Mouse (Mus musculus): ENCODE data around the gene Piwil4. TPM values are rescaled to one million over a fixed set of nuclear protein-coding genes. Genes with fewer than 3 reads are reported as not detected.
"Not testable (repeated sequence)": the region's sequence is repeated elsewhere in the genome, so short reads cannot be mapped to it uniquely, and the experiment has no call there.

Piwil4 gene
- polyA plus RNA-seq, 1 experiment from 2014 or later: 0.10 TPM

GRCm38 (mm10) chr9:14682741-14683140 lies 57.8 kb downstream of the Piwil4 start:
- H3K9ac ChIP-seq (ENCODE audit: low read length): no peak overlapping the region
- no peaks in the 10 kb centered on the region for H3K4me1 ChIP-seq (ENCODE audit: control insufficient read depth, insufficient read depth, low read length)
- H3K9me3 ChIP-seq (replicated peaks; ENCODE audit: control insufficient read depth, low read length): no peaks in the 10 kb centered on the region
- DNase-seq (ENCODE audit: low spot score): no peak
- no peak overlapping the region for H3K4me2 ChIP-seq (ENCODE audit: low read length)
- no peak overlapping the region for H3K27ac ChIP-seq (ENCODE audit: low read depth, low read length)
- H3K27me3 ChIP-seq (replicated peaks; ENCODE audit: control insufficient read depth, insufficient read depth, low read length): no peaks in the 10 kb centered on the region
- no peaks in the 10 kb centered on the region for H3K36me3 ChIP-seq (ENCODE audit: control insufficient read depth, insufficient read depth, low read length)
- H3K4me3 ChIP-seq (ENCODE audit: low read depth, low read length): no peak overlapping the region
- ATAC-seq: no peak

- ATAC-seq (no peak), DNase-seq (ENCODE audit: low spot score) (no peak)
- no peaks in the 10 kb centered on the region for H3K9me3 ChIP-seq (replicated peaks; ENCODE audit: control insufficient read depth, low read length)
- no peaks in the 10 kb centered on the region for H3K36me3 ChIP-seq (ENCODE audit: control insufficient read depth, insufficient read depth, low read length)
- H3K4me2 ChIP-seq (ENCODE audit: low read length): no peak overlapping the region
- no peak overlapping the region for H3K27ac ChIP-seq (ENCODE audit: low read depth, low read length)
- H3K9ac ChIP-seq (ENCODE audit: low read length): no peak overlapping the region
- H3K27me3 ChIP-seq (replicated peaks; ENCODE audit: control insufficient read depth, insufficient read depth, low read length): no peaks in the 10 kb centered on the region
- no peak overlapping the region for H3K4me3 ChIP-seq (ENCODE audit: low read depth, low read length)
- H3K4me1 ChIP-seq (ENCODE audit: control insufficient read depth, insufficient read depth, low read length): no peaks in the 10 kb centered on the region
- WGBS: 52% methylated on average over 2 of the region's 2 CpGs
Observed at GRCm38 (mm10) chr9:14680584-14680983, 59.9 kb downstream of the Piwil4 start.

DNA sequence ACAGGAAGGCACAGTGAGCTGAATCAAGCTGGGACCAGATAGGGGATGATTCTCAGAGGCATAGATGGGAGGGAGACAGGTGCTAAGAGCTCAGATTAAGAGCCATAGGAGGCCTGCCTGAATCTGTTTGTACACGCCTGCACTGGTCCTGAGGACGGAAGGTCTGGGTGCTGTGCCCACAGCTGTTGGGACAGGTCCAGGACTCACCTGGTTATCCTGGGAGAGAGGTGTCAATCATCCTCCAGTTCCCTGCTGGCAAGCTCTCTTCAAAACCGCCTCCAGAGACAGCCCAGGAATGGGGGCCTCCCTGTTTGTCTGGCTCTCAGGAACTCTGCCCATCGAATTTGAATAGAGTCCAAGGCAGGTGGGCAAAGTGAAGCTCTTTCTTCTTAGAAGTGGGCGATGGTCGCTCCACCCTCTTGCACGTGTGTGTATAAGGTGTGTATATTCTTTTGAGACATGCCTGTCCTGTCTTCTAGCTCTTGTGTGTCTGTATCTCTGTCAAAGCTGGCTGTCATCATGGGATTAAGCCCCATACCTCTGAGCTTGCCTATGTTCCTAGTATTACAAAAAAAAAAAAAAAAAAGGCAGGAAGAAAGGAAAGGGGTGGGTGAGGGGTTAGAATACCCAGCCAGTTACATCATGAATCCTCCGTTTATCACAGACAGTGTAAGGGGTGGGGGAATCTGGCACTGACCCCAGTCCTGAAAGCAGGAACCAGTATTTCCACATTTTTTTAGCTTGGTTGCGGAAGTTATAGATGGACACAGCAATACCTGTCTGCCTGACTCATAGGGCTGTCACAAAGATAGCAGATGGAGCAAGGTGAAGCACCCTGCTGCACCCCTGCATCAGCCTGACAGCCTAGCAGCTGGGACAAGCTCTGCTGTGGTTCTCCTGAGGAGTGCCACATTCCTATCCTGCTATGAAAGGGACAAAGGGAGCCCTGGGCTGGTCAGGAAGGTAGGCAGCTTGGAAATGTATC lies 64.5 kb downstream of the Piwil4 start:
- H3K4me1 ChIP-seq (ENCODE audit: control insufficient read depth, insufficient read depth, low read length): no peaks in the 10 kb centered on the region
- no peak for DNase-seq (ENCODE audit: low spot score)
- no peak overlapping the region for H3K9ac ChIP-seq (ENCODE audit: low read length)
- no peaks in the 10 kb centered on the region for H3K9me3 ChIP-seq (replicated peaks; ENCODE audit: control insufficient read depth, low read length)
- ATAC-seq: no peak
- no peak overlapping the region for H3K27ac ChIP-seq (ENCODE audit: low read depth, low read length)
- H3K36me3 ChIP-seq (ENCODE audit: control insufficient read depth, insufficient read depth, low read length): no peaks in the 10 kb centered on the region
- no peak overlapping the region for H3K4me3 ChIP-seq (ENCODE audit: low read depth, low read length)
- WGBS: 60% methylated on average over 9 of the region's 9 CpGs
- no peak overlapping the region for H3K4me2 ChIP-seq (ENCODE audit: low read length)
- no peaks in the 10 kb centered on the region for H3K27me3 ChIP-seq (replicated peaks; ENCODE audit: control insufficient read depth, insufficient read depth, low read length)

- 91% methylated on average over 8 of the region's 8 CpGs for WGBS
- ATAC-seq (no peak), DNase-seq (ENCODE audit: low spot score) (no peak)
- Histone ChIP-seq H3K9me3 (replicated peaks; ENCODE audit: control insufficient read depth, low read length) (no peaks in the 10 kb centered on the region), H3K27me3 (replicated peaks; ENCODE audit: control insufficient read depth, insufficient read depth, low read length) (no peaks in the 10 kb centered on the region), H3K9ac (ENCODE audit: low read length) (no peak overlapping the region), H3K36me3 (ENCODE audit: control insufficient read depth, insufficient read depth, low read length) (no peaks in the 10 kb centered on the region), H3K27ac (ENCODE audit: low read depth, low read length) (no peak overlapping the region), H3K4me3 (ENCODE audit: low read depth, low read length) (no peak overlapping the region), H3K4me1 (ENCODE audit: control insufficient read depth, insufficient read depth, low read length) (no peaks in the 10 kb centered on the region), H3K4me2 (ENCODE audit: low read length) (no peak overlapping the region)
Observed at GRCm38 (mm10) chr9:14674506-14674905, 66.0 kb downstream of the Piwil4 start.

GRCm38 (mm10) chr9:14673109-14673508 lies 67.4 kb downstream of the Piwil4 start:
- H3K27me3 ChIP-seq (replicated peaks; ENCODE audit: control insufficient read depth, insufficient read depth, low read length): no peaks in the 10 kb centered on the region
- H3K9me3 ChIP-seq (replicated peaks; ENCODE audit: control insufficient read depth, low read length): no peaks in the 10 kb centered on the region
- no peaks in the 10 kb centered on the region for H3K4me1 ChIP-seq (ENCODE audit: control insufficient read depth, insufficient read depth, low read length)

DNA sequence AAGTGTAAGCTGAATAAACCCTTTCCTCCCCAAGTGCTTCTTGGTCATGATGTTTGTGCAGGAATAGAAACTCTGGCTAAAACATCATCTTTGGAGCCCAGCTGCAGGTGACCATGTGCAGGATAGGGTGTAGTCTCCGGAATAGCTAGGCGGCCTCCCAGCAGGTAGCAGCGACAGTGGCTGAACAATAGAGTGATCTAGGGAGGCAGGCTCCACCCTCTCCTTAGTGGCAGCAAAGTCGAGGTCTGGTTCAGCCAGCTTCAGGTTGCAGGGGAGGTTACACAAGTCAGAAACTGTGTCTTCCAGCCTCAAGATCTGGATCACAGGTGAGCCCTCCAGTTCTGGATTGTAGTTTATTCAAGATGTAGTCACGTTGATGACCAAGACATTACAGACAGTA lies 68.6 kb downstream of the Piwil4 start:
- not testable (repeated sequence) for H3K9ac ChIP-seq (ENCODE audit: low read length); H3K4me3 ChIP-seq (ENCODE audit: low read depth, low read length); H3K4me1 ChIP-seq (ENCODE audit: control insufficient read depth, insufficient read depth, low read length); H3K27me3 ChIP-seq (replicated peaks; ENCODE audit: control insufficient read depth, insufficient read depth, low read length); H3K4me2 ChIP-seq (ENCODE audit: low read length); DNase-seq (ENCODE audit: low spot score); H3K9me3 ChIP-seq (replicated peaks; ENCODE audit: control insufficient read depth, low read length); H3K36me3 ChIP-seq (ENCODE audit: control insufficient read depth, insufficient read depth, low read length); H3K27ac ChIP-seq (ENCODE audit: low read depth, low read length); ATAC-seq
- 31% methylated on average over 5 of the region's 5 CpGs for WGBS

More at GRCm38 (mm10) chr9:14673109-14673508, 67.4 kb downstream of the Piwil4 start:
- no peaks in the 10 kb centered on the region for H3K36me3 ChIP-seq (ENCODE audit: control insufficient read depth, insufficient read depth, low read length)
- DNase-seq (ENCODE audit: low spot score): no peak
- H3K4me3 ChIP-seq (ENCODE audit: low read depth, low read length): no peak overlapping the region
- ATAC-seq: no peak
- H3K9ac ChIP-seq (ENCODE audit: low read length): no peak overlapping the region
- H3K4me2 ChIP-seq (ENCODE audit: low read length): no peak overlapping the region
- H3K27ac ChIP-seq (ENCODE audit: low read depth, low read length): no peak overlapping the region
- 86% methylated on average over 4 of the region's 4 CpGs for WGBS

GRCm38 (mm10) chr9:14668382-14668781 lies 72.2 kb downstream of the Piwil4 start:
- Histone ChIP-seq H3K36me3 (ENCODE audit: control insufficient read depth, insufficient read depth, low read length) (no peaks in the 10 kb centered on the region), H3K9me3 (replicated peaks; ENCODE audit: control insufficient read depth, low read length) (no peaks in the 10 kb centered on the region), H3K4me1 (ENCODE audit: control insufficient read depth, insufficient read depth, low read length) (no peaks in the 10 kb centered on the region), H3K9ac (ENCODE audit: low read length) (no peak overlapping the region), H3K4me2 (ENCODE audit: low read length) (no peak overlapping the region), H3K27me3 (replicated peaks; ENCODE audit: control insufficient read depth, insufficient read depth, low read length) (no peaks in the 10 kb centered on the region), H3K27ac (ENCODE audit: low read depth, low read length) (no peak overlapping the region), H3K4me3 (ENCODE audit: low read depth, low read length) (no peak overlapping the region)
- 84% methylated on average over 3 of the region's 3 CpGs for WGBS
- ATAC-seq: no peak
- DNase-seq (ENCODE audit: low spot score): no peak

GRCm38 (mm10) chr9:14666071-14666470 lies 74.5 kb downstream of the Piwil4 start:
- Histone ChIP-seq H3K9me3 (replicated peaks; ENCODE audit: control insufficient read depth, low read length) (no peaks in the 10 kb centered on the region), H3K27me3 (replicated peaks; ENCODE audit: control insufficient read depth, insufficient read depth, low read length) (no peaks in the 10 kb centered on the region), H3K4me3 (ENCODE audit: low read depth, low read length) (no peak overlapping the region), H3K4me2 (ENCODE audit: low read length) (no peak overlapping the region), H3K4me1 (ENCODE audit: control insufficient read depth, insufficient read depth, low read length) (no peaks in the 10 kb centered on the region), H3K9ac (ENCODE audit: low read length) (no peak overlapping the region), H3K27ac (ENCODE audit: low read depth, low read length) (no peak overlapping the region), H3K36me3 (ENCODE audit: control insufficient read depth, insufficient read depth, low read length) (no peaks in the 10 kb centered on the region)
- DNase-seq (ENCODE audit: low spot score) (no peak), ATAC-seq (no peak)
- WGBS: 82% methylated on average over 3 of the region's 3 CpGs

- no peak for DNase-seq (ENCODE audit: low spot score)
- H3K27ac ChIP-seq (ENCODE audit: low read depth, low read length): no peak overlapping the region
- no peak overlapping the region for H3K4me3 ChIP-seq (ENCODE audit: low read depth, low read length)
- ATAC-seq: no peak
- no peaks in the 10 kb centered on the region for H3K36me3 ChIP-seq (ENCODE audit: control insufficient read depth, insufficient read depth, low read length)
- no peaks in the 10 kb centered on the region for H3K4me1 ChIP-seq (ENCODE audit: control insufficient read depth, insufficient read depth, low read length)
- no peaks in the 10 kb centered on the region for H3K27me3 ChIP-seq (replicated peaks; ENCODE audit: control insufficient read depth, insufficient read depth, low read length)
- WGBS: 90% methylated on average over 2 of the region's 2 CpGs
- no peak overlapping the region for H3K9ac ChIP-seq (ENCODE audit: low read length)
- no peaks in the 10 kb centered on the region for H3K9me3 ChIP-seq (replicated peaks; ENCODE audit: control insufficient read depth, low read length)
- no peak overlapping the region for H3K4me2 ChIP-seq (ENCODE audit: low read length)
Observed at GRCm38 (mm10) chr9:14663591-14663990, 76.9 kb downstream of the Piwil4 start.
